Comparison of ENCODE assay signal across 9 mouse cellular contexts in the genomic region with DNA sequence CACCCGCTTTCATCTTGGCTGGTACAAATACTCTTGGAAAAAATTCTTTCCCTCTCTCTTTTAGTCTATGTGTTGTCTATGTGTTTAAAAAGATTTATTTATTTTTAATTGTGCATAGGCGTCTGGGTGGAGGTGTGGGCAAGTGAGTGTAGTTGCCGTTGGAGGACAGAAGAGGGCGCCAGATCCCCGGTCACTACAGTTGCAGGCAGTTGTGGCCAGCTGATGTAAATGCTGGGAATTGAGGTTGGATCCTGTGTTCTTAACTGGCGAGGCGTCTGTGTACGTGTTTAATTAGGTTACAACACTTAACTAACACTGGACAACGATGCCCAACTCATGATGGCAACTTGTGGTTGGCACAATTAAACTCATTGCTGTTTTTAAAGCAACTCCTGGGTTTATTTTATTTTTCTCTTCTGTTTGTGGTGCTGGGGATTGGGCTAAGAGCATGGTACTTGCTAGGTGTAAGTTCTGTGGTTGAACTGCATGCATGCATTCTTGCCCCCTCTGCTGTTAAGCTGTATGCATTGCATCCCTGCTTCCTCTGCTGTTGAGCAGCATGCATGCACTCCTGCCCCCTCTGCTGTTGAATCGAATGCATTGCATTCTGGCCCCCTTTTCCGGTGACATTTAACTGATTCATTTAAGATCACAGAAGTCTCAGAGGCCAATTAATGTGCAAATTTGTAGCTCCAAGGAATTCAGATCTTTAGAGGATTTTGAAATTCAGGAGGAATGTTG. TPM values are rescaled to one million over a fixed set of nuclear protein-coding genes. Genes with fewer than 3 reads are reported as not detected.
DNase-seq lines count a peak whose midpoint lies in the region; ATAC-seq and TF ChIP-seq lines count a peak whose summit lies in the region.
"Had no signal": no experiment of that assay in that cellular context is flagged by ENCODE, and none has a peak within 500 bp of the region (broad histone marks: within the 10 kb centered on the region; RNA-seq: fewer than 3 reads in every experiment).

No protein-coding gene starts in this region.

- no peaks in the 10 kb centered on the region for H3K4me1 ChIP-seq in olfactory bulb, adult 2 months (ENCODE audit: control insufficient read depth, insufficient read depth, low read length)

- no peak overlapping the region for H3K27ac ChIP-seq in olfactory bulb, adult 2 months (ENCODE audit: insufficient read depth, low read depth, low read length)
- H3K27ac ChIP-seq: heart, embryonic 15.5 days had no signal

- peak; percentile 91 for DNase-seq in adrenal gland, postnatal 14 days
- DNase-seq in embryo, embryonic 9.5 days (ENCODE audit: extremely low spot score), result peak; percentile 81
- DNase-seq in heart, adult 8-10 months (ENCODE audit: low spot score), result peak; percentile 86
- DNase-seq in layer of hippocampus, adult 11-12 months (ENCODE audit: low spot score), result peak; percentile 89
- DNase-seq in lung, adult 18-20 months, result peak; percentile 83 to 90
- peak; percentile 70 for DNase-seq in testis, postnatal 14 days (ENCODE audit: low spot score)

- 73% methylated on average over 11 of the region's 11 CpGs for WGBS in olfactory bulb, adult 2 months

- TF ChIP-seq POLR2A in olfactory bulb, adult 2 months (IDR thresholded peaks at IDR 0.05; ENCODE audit: insufficient read depth, low read depth, low read length), result no peak

- ATAC-seq in CD4-positive, CD25-positive, alpha-beta regulatory T cell, adult 4 months, result peak; percentile 92

- H3K4me3 ChIP-seq in olfactory bulb, adult 2 months (ENCODE audit: insufficient read depth, low read depth, low read length), result no peak overlapping the region
- H3K4me3 ChIP-seq: heart, embryonic 15.5 days had no signal

- TF ChIP-seq CTCF in olfactory bulb, adult 2 months (IDR thresholded peaks at IDR 0.05; ENCODE audit: insufficient read depth, low read depth, low read length), result peak; percentile 90

RNA-seq across cellular contexts. Expression of gene Tut7, which starts 17.7 kb away (rescaled TPM):
- polyA plus RNA-seq in CD4-positive, CD25-positive, alpha-beta regulatory T cell, adult 4 months (2017; shearing (Covaris generic)), result 10 to 100 TPM; 71.4 to 71.8 TPM
- 67.8 and 79.4 TPM in 2 replicates for total RNA-seq in adrenal gland, postnatal 14 days (2021)
- total RNA-seq in heart, adult 8-10 months (2022), result 10 to 100 TPM; 35.5 to 42.0 (median 39.5) TPM
- 457 TPM in 1 of 2 replicates, not detected in the other for polyA plus RNA-seq in olfactory bulb, adult 2 months (2012; ENCODE audit: insufficient read depth, insufficient read length, low replicate concordance, missing spikeins)

RNA-seq across cellular contexts. Expression of gene Gm49354, which starts 58.6 kb away (rescaled TPM):
- polyA plus RNA-seq in CD4-positive, CD25-positive, alpha-beta regulatory T cell, adult 4 months (2017; shearing (Covaris generic)), result not detected
- total RNA-seq in adrenal gland, postnatal 14 days (2021), result not detected in 2 replicates
- not detected for total RNA-seq in heart, adult 8-10 months (2022)
- not detected in 2 replicates for polyA plus RNA-seq in olfactory bulb, adult 2 months (2012; ENCODE audit: insufficient read depth, insufficient read length, low replicate concordance, missing spikeins)
- polyA plus RNA-seq: heart, embryonic 15.5 days had no signal
